Mouse (Mus musculus) midbrain, postnatal 0 days (tissue): ENCODE data around the gene Ermp1. TPM values are rescaled to one million over a fixed set of nuclear protein-coding genes. Genes with fewer than 3 reads are reported as not detected.

Experiments used
- ATAC-seq: fragments of 200-750 bp; cut with Nextera tagmentation; 2 replicates; pipeline ENCODE4 v1.8.0; 2017; ENCODE audit warnings: moderate number of reproducible peaks, mild to moderate bottlenecking, moderate TSS enrichment, moderate library complexity; ENCODE audit not compliant: low FRiP score
- DNase-seq: peaks from one replicate; pipeline ENCODE4 v3.0.0-alpha.2; 2015; ENCODE audit warnings: low spot score
- H3K27ac ChIP-seq: fragments of 300-500 bp; sonication (generic); 2 replicates; pipeline ENCODE4 v1.5.1; 2014; ENCODE audit warnings: low read depth, mild to moderate bottlenecking, low read length, mixed read lengths
- H3K27me3 ChIP-seq: fragments of 300-500 bp; sonication (generic); 2 replicates; pipeline ENCODE4 v1.6.1; 2014; ENCODE audit warnings: low read length, control low read depth, mixed read lengths; ENCODE audit not compliant: insufficient read depth
- H3K36me3 ChIP-seq: fragments of 300-500 bp; sonication (generic); 2 replicates; pipeline ENCODE4 v1.6.1; 2014; ENCODE audit warnings: low read length, control low read depth, mixed read lengths; ENCODE audit not compliant: insufficient read depth
- H3K4me1 ChIP-seq: fragments of 300-500 bp; sonication (generic); 2 replicates; pipeline ENCODE4 v1.6.1; 2014; ENCODE audit warnings: mild to moderate bottlenecking, control low read depth, antibody characterized with exemption, low read length, mixed read lengths; ENCODE audit not compliant: insufficient read depth
- H3K4me2 ChIP-seq: fragments of 300-500 bp; sonication (generic); 2 replicates; pipeline ENCODE4 v1.6.1; 2014; ENCODE audit warnings: low read depth, mild to moderate bottlenecking, low read length, mixed read lengths; ENCODE audit not compliant: poor library complexity, severe bottlenecking
- H3K4me3 ChIP-seq: fragments of 300-500 bp; sonication (generic); 2 replicates; pipeline ENCODE4 v1.5.1; 2014; ENCODE audit warnings: low read depth, mild to moderate bottlenecking, low read length, moderate library complexity
- H3K9ac ChIP-seq: fragments of 300-500 bp; sonication (generic); replicated peaks from 2 replicates; pipeline ENCODE4 v1.6.1; 2014; ENCODE audit warnings: mild to moderate bottlenecking, low read length, moderate library complexity, mixed read lengths; ENCODE audit not compliant: poor library complexity, severe bottlenecking
- H3K9me3 ChIP-seq: fragments of 300-500 bp; sonication (generic); 2 replicates; pipeline ENCODE4 v1.6.1; 2016; ENCODE audit warnings: low read length, control low read depth
- CTCF ChIP-seq: IDR thresholded peaks from 2 replicates; pipeline ENCODE4 v1.5.1; 2016; ENCODE audit warnings: antibody characterized with exemption, mild to moderate bottlenecking
- WGBS: fragments of 180-500 bp; shearing (Covaris S2); extraction: QIAGEN DNeasy Blood & Tissue Kit; methylation state at CpG from one replicate; pipeline ENCODE4 v1.1.7; 2014; 5-methylcytosine and 5-hydroxymethylcytosine counted together
- polyA plus RNA-seq: library from polyadenylated mRNA; unstranded; fragments of >200 nt; fragmentation: Nextera tagmentation; extraction: Ambion mirVana; gene quantifications from 2 replicates; pipeline ENCODE4 v1.2.1, GENCODE M21; 2015
- total RNA-seq: library from RNA; depleted of rRNA; stranded (reverse); fragments of >200 nt; gene quantifications from 2 replicates; pipeline ENCODE4 v1.2.3, GENCODE M21; 2014

Ermp1 gene
- total and polyA plus RNA-seq, 2 experiments from 2014 or later: 9.6 to 15.8 TPM

GRCm38 (mm10) chr19:29641510-29641909, 6.7 kb downstream of the Ermp1 start:
- no peaks in the 10 kb centered on the region; the same call in 1 of the 2 replicates for H3K36me3 ChIP-seq
- no peak overlapping the region for H3K9ac ChIP-seq
- TF ChIP-seq CTCF: no peak
- ATAC-seq: no peak
- H3K27ac ChIP-seq: no peak overlapping the region
- 37% methylated on average over 5 of the region's 5 CpGs for WGBS
- no peaks in the 10 kb centered on the region for H3K27me3 ChIP-seq
- no peak overlapping the region for H3K4me3 ChIP-seq
- no peaks in the 10 kb centered on the region for H3K4me1 ChIP-seq
- no peaks in the 10 kb centered on the region for H3K9me3 ChIP-seq
- no peak for DNase-seq
- H3K4me2 ChIP-seq: no peak overlapping the region

DNA sequence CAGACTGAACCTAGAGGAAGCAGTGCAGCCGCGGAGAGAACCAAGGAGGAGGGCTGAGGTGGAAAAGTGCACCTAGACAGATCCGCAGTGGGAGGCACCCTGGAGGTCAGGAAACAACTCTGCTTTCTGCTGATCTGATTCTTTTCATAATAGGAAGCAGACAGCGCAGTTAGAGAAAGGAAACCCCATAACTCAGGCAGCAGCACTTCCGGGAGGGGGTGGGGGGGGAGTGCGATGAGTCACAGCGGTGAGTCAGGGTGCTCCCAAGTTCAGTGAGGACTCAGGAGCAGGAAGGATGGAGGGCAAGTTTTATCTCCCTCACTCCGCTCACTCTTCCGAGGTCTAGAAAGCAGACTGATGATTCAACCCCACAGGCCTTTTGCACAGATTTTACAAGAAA, 7.2 kb downstream of the Ermp1 start:
- TF ChIP-seq CTCF: no peak
- H3K4me3 ChIP-seq: no peak overlapping the region
- no peak for ATAC-seq
- no peaks in the 10 kb centered on the region for H3K4me1 ChIP-seq
- H3K9me3 ChIP-seq: no peaks in the 10 kb centered on the region
- no peaks in the 10 kb centered on the region for H3K27me3 ChIP-seq
- no peak overlapping the region for H3K27ac ChIP-seq
- 55% methylated on average over 8 of the region's 9 CpGs for WGBS
- no peak overlapping the region for H3K9ac ChIP-seq
- H3K36me3 ChIP-seq: no peaks in the 10 kb centered on the region; the same call in 1 of the 2 replicates
- no peak for DNase-seq
- no peak overlapping the region for H3K4me2 ChIP-seq

DNA sequence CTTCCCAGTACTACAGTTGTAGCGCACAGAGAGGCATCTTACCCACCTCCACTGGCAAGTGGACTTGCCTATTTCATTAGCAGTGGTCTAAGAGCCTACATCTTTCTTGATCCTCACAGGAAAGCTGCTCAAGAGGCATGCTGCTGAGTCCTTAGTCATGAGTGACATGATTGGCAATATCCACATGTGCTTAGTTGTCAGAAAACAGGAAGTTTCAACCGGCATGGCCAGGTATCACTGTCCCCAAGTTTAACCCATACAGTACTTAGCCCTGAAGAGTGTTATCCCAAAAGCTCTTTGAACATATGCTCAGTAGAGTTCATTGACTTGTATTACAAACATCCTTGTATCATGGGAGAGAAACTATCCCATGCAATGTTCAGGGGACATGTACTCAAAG, 36.1 kb downstream of the Ermp1 start:
- peaks cover 23% of the 10 kb centered on the region for H3K36me3 ChIP-seq
- no peak overlapping the region for H3K27ac ChIP-seq
- no peaks in the 10 kb centered on the region for H3K4me1 ChIP-seq
- no peak for DNase-seq
- no peak overlapping the region for H3K9ac ChIP-seq
- TF ChIP-seq CTCF: no peak
- no peaks in the 10 kb centered on the region for H3K27me3 ChIP-seq
- 89% methylated on average over 2 of the region's 2 CpGs for WGBS
- no peak for ATAC-seq
- no peak overlapping the region for H3K4me2 ChIP-seq
- no peak overlapping the region for H3K4me3 ChIP-seq
- H3K9me3 ChIP-seq: no peaks in the 10 kb centered on the region

- no peak overlapping the region for H3K27ac ChIP-seq
- WGBS: 89% methylated on average over 10 of the region's 10 CpGs
Measured at GRCm38 (mm10) chr19:29610907-29611306, 37.3 kb downstream of the Ermp1 start.

GRCm38 (mm10) chr19:29608212-29608611, 40.0 kb downstream of the Ermp1 start:
- no peak for ATAC-seq
- H3K4me1 ChIP-seq: no peaks in the 10 kb centered on the region
- no peak overlapping the region for H3K9ac ChIP-seq
- DNase-seq: no peak
- TF ChIP-seq CTCF: no peak
- H3K4me3 ChIP-seq: no peak overlapping the region
- no peak overlapping the region for H3K27ac ChIP-seq
- peaks cover 26% of the 10 kb centered on the region for H3K36me3 ChIP-seq
- H3K4me2 ChIP-seq: no peak overlapping the region
- WGBS: 76% methylated on average over 4 of the region's 4 CpGs
- H3K9me3 ChIP-seq: no peaks in the 10 kb centered on the region
- no peaks in the 10 kb centered on the region for H3K27me3 ChIP-seq

More at GRCm38 (mm10) chr19:29610907-29611306, 37.3 kb downstream of the Ermp1 start:
- DNase-seq: no peak
- TF ChIP-seq CTCF: no peak
- Histone ChIP-seq H3K36me3 (peaks cover 23% of the 10 kb centered on the region), H3K9me3 (no peaks in the 10 kb centered on the region), H3K4me3 (no peak overlapping the region), H3K4me1 (no peaks in the 10 kb centered on the region), H3K9ac (no peak overlapping the region), H3K4me2 (no peak overlapping the region), H3K27me3 (no peaks in the 10 kb centered on the region)
- no peak for ATAC-seq

DNA sequence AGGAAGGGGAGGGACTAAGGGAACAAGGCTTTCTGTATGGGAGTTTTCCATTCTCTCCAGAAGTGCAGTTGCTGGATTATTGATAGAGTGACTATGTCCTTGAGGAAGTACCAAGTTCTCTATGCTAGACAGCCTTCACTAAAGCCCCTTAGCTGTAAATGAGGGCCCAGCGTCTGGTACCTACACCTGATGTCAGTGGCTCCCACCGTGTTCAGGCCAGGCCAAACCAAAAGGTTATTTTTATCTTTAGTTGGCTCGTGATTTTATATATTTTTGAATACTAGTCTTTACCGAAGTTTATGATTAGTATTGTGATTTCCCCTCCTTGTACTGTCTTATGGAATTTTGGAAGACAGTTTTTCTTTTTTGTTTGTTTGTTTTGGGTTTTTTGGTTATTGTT, 40.7 kb downstream of the Ermp1 start:
- 91% methylated on average over 4 of the region's 4 CpGs for WGBS
- no peak overlapping the region for H3K4me3 ChIP-seq

More for the DNA sequence above, 40.7 kb downstream of the Ermp1 start:
- DNase-seq (no peak), ATAC-seq (no peak)
- Histone ChIP-seq H3K4me2 (no peak overlapping the region), H3K27ac (no peak overlapping the region), H3K4me1 (no peaks in the 10 kb centered on the region), H3K9ac (no peak overlapping the region), H3K9me3 (no peaks in the 10 kb centered on the region), H3K27me3 (no peaks in the 10 kb centered on the region), H3K36me3 (peaks cover 24% of the 10 kb centered on the region)
- TF ChIP-seq CTCF: no peak
